Mouse (Mus musculus) limb, embryonic 11.5 days (tissue): ENCODE measurements around the gene Krt80. TPM values are rescaled to one million over a fixed set of nuclear protein-coding genes. Genes with fewer than 3 reads are reported as not detected.

ENCODE experiments used
- ATAC-seq: fragments of 200-750 bp; cut with Nextera tagmentation; 2 replicates; pipeline ENCODE4 v1.8.0; 2017; ENCODE audit warnings: low read depth; ENCODE audit not compliant: insufficient number of reproducible peaks, low FRiP score, low TSS enrichment
- DNase-seq: peaks from one replicate; pipeline ENCODE4 v3.0.0-alpha.2; 2015; ENCODE audit warnings: low spot score
- H3K27ac ChIP-seq: fragments of 300-500 bp; sonication (generic); replicated peaks from 2 replicates; pipeline ENCODE4 v1.5.1; 2014; ENCODE audit warnings: low read depth, mild to moderate bottlenecking, low read length
- H3K27me3 ChIP-seq: fragments of 300-500 bp; sonication (generic); 2 replicates; pipeline ENCODE4 v1.6.1; 2014; ENCODE audit warnings: mild to moderate bottlenecking, low read length, mixed read lengths; ENCODE audit not compliant: control insufficient read depth, insufficient read depth
- H3K36me3 ChIP-seq: fragments of 300-500 bp; sonication (generic); 2 replicates; pipeline ENCODE4 v1.6.1; 2014; ENCODE audit warnings: mild to moderate bottlenecking, low read length, moderate library complexity, mixed read lengths; ENCODE audit not compliant: control insufficient read depth, insufficient read depth
- H3K4me1 ChIP-seq: fragments of 300-500 bp; sonication (generic); 2 replicates; pipeline ENCODE4 v1.6.1; 2014; ENCODE audit warnings: low read length, mixed read lengths; ENCODE audit not compliant: control insufficient read depth, insufficient read depth
- H3K4me2 ChIP-seq: fragments of 300-500 bp; sonication (generic); 2 replicates; pipeline ENCODE4 v1.6.1; 2014; ENCODE audit warnings: low read depth, mild to moderate bottlenecking, moderate library complexity; ENCODE audit not compliant: severe bottlenecking
- H3K4me3 ChIP-seq: fragments of 300-500 bp; sonication (generic); 2 replicates; pipeline ENCODE4 v1.5.1; 2014; ENCODE audit warnings: low read depth, low read length
- H3K9ac ChIP-seq: fragments of 300-500 bp; sonication (generic); 2 replicates; pipeline ENCODE4 v1.6.1; 2014; ENCODE audit warnings: mild to moderate bottlenecking, low read length
- H3K9me3 ChIP-seq: fragments of 300-500 bp; sonication (generic); 2 replicates; pipeline ENCODE4 v1.6.1; 2016; ENCODE audit warnings: low read length; ENCODE audit not compliant: control insufficient read depth
- WGBS: fragments of 180-500 bp; shearing (Covaris S2); extraction: QIAGEN DNeasy Blood & Tissue Kit; methylation state at CpG from one replicate; pipeline ENCODE4 v1.1.7; 2014; 5-methylcytosine and 5-hydroxymethylcytosine counted together
- polyA plus RNA-seq: library from polyadenylated mRNA; unstranded; fragments of >200 nt; fragmentation: Nextera tagmentation; extraction: Ambion mirVana; gene quantifications from 2 replicates; pipeline ENCODE4 v1.2.1, GENCODE M21; 2014

Gene Krt80
- polyA plus RNA-seq, 1 experiment from 2014 or later, result not detected

DNA sequence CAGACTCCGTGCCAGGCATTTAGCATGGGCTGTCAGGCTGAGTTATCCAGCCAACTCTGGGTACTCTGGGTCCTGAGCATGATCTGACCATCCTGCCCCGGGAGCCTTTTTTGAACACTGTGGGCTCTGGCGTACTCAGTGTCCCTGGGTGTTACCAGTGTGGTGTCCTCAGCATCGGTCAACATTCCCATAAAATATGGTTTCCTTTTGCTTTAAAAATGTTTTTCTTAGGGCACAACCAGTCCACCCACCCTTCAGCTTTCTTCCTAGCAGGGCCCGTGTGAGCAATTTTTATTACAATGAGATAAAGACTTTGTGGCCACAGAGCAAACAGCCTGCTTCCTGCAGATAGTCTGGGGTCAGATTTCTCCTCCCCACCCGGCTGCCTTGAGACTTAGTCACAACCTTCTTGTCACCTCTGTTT lies 49.3 kb downstream of the Krt80 start:
- Histone ChIP-seq H3K27me3 (no peaks in the 10 kb centered on the region), H3K9ac (no peak overlapping the region), H3K4me2 (no peak overlapping the region), H3K9me3 (no peaks in the 10 kb centered on the region), H3K27ac (no peak overlapping the region), H3K4me1 (0 out of 2 replicates have a peak, but pooled peaks cover 10% of the 10 kb centered on the region), H3K4me3 (no peak overlapping the region), H3K36me3 (no peaks in the 10 kb centered on the region)
- no peak for ATAC-seq
- no peak for DNase-seq
- 52% methylated on average over 6 of the region's 6 CpGs for WGBS

DNA sequence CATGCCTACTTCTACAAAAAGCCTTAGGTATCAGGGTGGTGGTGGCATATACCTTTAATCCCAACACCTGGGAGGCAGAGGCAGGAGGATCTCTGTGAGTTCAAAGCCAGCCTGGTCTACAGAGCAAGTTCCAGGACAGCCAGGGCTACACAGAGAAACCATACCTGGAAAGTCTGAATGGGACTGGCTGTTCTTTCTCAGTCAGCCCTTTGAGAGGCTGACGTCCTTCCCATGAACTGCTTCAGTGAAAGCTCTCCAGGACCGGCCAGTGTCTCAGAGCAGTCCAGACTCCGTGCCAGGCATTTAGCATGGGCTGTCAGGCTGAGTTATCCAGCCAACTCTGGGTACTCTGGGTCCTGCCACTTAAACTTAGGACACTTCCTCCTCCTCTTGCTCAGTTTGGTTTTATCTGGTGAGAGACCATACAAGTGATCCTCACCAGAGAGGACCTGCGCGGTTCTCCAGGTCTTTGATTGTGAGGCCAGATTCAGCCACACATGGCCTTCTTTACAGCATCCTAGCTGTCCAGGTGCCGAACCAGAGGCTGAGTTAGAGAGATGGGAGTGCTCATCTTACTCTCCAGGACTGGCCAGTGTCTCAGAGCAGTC lies 49.8 kb downstream of the Krt80 start:
- Histone ChIP-seq H3K9me3 (no peaks in the 10 kb centered on the region), H3K27ac (no peak overlapping the region), H3K9ac (no peak overlapping the region), H3K4me1 (0 out of 2 replicates have a peak, but pooled peaks cover 10% of the 10 kb centered on the region), H3K4me3 (no peak overlapping the region), H3K4me2 (no peak overlapping the region), H3K27me3 (no peaks in the 10 kb centered on the region), H3K36me3 (no peaks in the 10 kb centered on the region)
- WGBS, result 86% methylated on average over 6 of the region's 6 CpGs
- ATAC-seq, result no peak
- DNase-seq, result no peak

DNA sequence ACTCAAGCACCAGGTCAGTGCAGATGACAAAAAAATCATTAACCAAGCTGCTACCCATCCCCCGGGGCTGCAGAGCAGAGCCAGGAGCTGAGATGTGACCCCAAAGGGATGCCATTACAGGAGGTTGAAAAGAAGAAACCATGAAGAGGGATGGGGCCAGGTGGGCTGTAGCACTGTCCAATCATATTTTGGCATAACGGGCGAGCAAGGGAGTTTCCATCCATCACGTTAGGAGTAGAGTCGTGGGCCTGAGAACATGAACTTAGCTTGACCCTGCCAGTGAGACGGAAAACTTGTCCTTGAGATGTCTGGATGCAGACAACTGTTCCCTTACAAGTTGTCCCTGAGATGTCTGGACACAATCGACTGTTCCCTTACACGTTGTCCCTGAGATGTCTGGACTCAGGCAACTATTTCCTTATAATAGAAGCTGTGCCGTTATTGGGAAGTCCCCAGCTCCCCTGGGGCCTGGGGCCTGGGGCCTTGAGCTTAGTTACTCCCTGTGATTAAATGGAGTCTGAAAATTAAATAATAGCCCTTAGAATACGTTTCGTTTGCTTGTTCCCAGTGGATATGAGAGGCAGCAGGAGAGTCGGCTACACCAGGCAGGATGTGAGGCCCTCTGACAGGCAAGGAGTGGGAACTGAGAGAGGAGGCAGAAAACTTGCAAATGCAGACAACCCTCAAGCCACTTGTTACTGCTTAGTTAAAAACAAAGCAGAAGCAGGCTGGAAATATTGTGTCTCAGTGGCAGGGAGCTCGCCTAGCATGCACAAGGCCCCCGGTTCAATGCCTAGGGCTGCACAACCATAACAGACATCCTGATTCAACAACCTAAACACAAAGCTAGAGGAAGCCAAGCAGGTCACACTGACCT lies 50.8 kb downstream of the Krt80 start:
- WGBS, result 68% methylated on average over 14 of the region's 14 CpGs
- no peaks in the 10 kb centered on the region for H3K9me3 ChIP-seq
- no peaks in the 10 kb centered on the region for H3K27me3 ChIP-seq
- H3K4me2 ChIP-seq, result no peak overlapping the region
- no peak overlapping the region for H3K4me3 ChIP-seq
- ATAC-seq, result no peak
- 0 out of 2 replicates have a peak, but pooled peaks cover 10% of the 10 kb centered on the region for H3K4me1 ChIP-seq
- H3K27ac ChIP-seq, result no peak overlapping the region
- H3K9ac ChIP-seq, result no peak overlapping the region
- H3K36me3 ChIP-seq, result no peaks in the 10 kb centered on the region
- DNase-seq, result no peak

DNA sequence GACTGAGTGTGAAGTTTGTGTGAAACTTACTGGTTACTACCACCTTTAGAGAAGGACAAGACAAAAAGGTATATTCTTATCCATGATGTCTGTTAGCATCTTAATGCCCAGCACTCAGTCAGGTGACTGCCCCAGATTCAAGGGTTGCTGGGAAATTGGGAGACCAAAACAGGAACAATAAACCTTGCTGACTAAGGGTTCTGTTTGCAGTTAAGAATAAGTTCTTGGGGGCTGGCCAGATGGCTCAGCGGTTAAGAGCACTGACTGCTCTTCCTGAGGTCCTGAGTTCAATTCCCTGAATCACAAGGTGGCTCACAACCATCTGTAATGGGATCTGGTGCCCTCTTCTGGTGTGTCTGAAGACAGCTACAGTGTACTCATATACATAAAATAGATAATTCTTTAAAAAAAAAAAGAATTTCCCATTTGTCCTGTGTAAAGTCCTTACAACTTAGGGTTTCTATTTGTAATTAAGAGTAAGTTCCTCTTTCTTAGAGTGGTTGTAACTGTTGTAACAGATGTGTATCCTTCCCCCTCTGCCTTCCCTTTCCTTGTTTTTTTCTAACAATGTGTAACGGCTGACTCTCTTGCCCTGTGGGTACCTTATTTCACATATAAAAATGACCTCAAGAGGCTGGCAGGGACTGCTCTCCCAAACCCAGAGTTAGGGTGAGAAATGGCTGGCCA lies 52.0 kb downstream of the Krt80 start:
- Histone ChIP-seq H3K27ac (no peak overlapping the region), H3K27me3 (no peaks in the 10 kb centered on the region), H3K9me3 (no peaks in the 10 kb centered on the region), H3K36me3 (no peaks in the 10 kb centered on the region), H3K4me1 (0 out of 2 replicates have a peak, but pooled peaks cover 10% of the 10 kb centered on the region), H3K9ac (no peak overlapping the region), H3K4me2 (no peak overlapping the region), H3K4me3 (no peak overlapping the region)
- ATAC-seq (no peak), DNase-seq (no peak)
- WGBS, result 76% methylated on average over 2 of the region's 2 CpGs

DNA sequence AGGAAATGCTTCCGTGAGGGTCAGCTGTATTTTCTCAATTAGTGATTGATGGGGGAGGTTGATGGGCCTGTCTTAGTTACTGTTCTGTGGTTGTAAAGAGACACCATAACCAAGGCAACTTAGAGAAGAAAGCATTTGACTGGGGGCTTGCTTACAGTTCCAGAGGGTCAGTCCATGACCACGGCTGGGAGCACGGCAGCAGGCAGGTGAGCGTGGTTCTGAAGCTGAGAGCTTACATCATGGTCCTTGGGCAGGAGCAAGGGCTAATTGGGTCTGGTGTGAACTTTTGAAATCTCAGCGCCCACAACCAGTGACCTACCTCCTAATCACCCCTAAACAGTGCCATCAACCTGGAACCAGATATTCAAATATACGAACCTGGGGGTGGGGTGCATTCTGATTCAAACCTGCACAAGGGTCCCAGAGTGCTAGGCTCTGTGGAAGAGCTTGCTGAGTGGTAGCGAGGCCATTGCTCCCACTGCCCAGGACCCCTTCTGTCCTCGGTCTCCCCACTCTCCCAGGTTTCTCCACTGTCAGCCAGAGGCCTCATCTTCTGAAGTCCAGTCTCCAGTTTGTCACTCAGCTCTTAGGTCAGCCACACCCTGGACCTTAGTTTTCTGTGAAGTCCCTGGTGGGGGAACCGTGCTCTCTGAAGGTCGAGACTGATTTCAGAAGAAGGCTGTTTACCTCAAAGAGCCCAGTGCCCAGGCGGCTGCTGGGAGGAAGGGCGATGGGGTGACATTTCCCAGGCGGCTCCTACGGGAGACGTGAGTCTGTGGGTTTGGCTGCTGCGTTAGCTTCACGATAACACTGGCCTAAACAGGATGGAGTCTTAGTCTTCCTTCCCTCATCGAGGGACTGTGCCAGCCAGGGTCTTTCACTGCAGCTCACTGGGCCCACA lies 52.8 kb downstream of the Krt80 start:
- no peaks in the 10 kb centered on the region for H3K36me3 ChIP-seq
- no peak overlapping the region for H3K9ac ChIP-seq
- no peak overlapping the region for H3K4me3 ChIP-seq
- H3K27me3 ChIP-seq, result no peaks in the 10 kb centered on the region
- 0 out of 2 replicates have a peak, but pooled peaks cover 10% of the 10 kb centered on the region for H3K4me1 ChIP-seq
- DNase-seq (no peak), ATAC-seq (no peak)
- H3K4me2 ChIP-seq, result no peak overlapping the region
- 68% methylated on average over 18 of the region's 18 CpGs for WGBS
- no peak overlapping the region for H3K27ac ChIP-seq
- H3K9me3 ChIP-seq, result no peaks in the 10 kb centered on the region

DNA sequence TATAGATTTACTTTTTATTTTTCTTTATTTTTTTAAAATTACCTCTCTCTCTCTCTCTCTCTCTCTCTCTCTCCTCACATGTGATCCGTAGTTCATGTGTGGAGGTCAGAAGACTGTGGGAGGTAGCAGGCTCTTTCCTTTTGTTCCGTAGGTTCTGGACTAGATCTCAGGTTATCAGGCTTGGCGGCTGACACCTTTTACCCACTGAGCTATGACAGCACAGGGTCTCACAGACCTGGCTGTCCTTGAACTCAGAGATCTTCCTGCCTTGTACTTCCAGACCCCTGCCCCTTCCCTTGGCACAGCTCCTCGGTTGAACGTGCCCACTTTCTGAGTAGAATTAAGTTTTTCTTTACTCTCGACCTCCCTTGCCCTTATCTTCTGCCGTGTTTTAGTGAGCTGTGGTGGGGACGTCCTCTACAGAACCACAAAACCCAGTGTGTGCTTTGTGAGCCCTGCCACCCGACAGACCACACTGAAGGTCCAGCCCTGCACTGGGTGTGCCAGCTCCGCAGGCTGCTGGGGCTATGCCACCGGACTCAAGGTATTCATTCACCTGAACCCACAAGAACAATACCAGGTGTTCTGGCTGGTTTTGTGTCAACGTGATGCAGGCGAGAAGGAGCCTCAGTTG lies 53.6 kb downstream of the Krt80 start:
- 0 out of 2 replicates have a peak, but pooled peaks cover 10% of the 10 kb centered on the region for H3K4me1 ChIP-seq
- H3K4me3 ChIP-seq, result no peak overlapping the region
- DNase-seq (no peak), ATAC-seq (no peak)
- WGBS, result 69% methylated on average over 13 of the region's 13 CpGs
- no peaks in the 10 kb centered on the region for H3K36me3 ChIP-seq
- no peak overlapping the region for H3K9ac ChIP-seq
- H3K9me3 ChIP-seq, result no peaks in the 10 kb centered on the region
- H3K27me3 ChIP-seq, result no peaks in the 10 kb centered on the region
- H3K4me2 ChIP-seq, result no peak overlapping the region
- H3K27ac ChIP-seq, result no peak overlapping the region

DNA sequence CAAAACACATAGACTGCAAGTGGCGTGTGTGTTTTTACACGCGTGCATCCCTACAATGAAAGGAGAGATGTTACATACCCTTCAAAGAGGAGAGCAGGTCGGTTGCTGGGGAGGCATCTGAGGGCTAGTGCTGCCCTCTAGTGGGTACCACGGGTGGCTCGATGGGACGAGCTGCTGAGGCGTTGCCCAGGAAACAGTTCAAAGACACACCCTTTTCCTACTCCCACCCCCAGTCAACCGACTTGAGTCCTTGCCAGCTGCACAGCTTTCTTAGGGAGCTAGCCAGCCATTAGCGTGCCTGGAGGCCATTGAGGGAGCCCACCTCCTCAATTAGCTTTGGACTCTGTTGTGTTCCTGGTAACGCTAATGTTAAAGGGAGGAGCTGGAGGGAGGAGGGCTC lies 54.1 kb downstream of the Krt80 start:
- 6% methylated on average over 11 of the region's 11 CpGs for WGBS
- Histone ChIP-seq H3K9ac (no peak overlapping the region), H3K4me1 (0 out of 2 replicates have a peak, but pooled peaks cover 10% of the 10 kb centered on the region), H3K4me3 (no peak overlapping the region), H3K27ac (no peak overlapping the region), H3K27me3 (no peaks in the 10 kb centered on the region), H3K4me2 (peak overlapping the region; percentile 20; the same call in 1 of the 2 replicates), H3K36me3 (no peaks in the 10 kb centered on the region), H3K9me3 (no peaks in the 10 kb centered on the region)
- peak; percentile 90 for ATAC-seq
- DNase-seq, result peak; percentile 92
